ENCODE assay signal across 17 mouse cellular contexts in the genomic region with DNA sequence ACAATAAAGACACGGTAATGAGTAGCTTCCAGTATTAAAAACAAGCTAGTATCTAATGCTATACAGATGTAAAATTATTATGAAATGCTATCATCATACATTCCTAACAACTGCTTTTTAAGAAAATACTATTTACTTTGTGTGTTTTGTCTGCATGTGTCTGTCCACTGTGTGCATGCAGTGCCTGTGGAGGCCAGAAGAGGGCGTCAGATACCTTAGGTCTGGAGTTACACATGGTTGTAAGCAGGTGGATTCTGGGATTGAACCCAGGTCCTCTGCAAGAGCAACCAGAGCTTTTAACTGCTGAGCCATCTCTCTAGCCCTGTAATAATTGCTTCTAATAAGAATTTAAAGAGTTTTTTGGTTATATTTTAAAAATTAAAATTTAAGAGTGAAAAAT. TPM values are rescaled to one million over a fixed set of nuclear protein-coding genes. Genes with fewer than 3 reads are reported as not detected.
DNase-seq lines count a peak whose midpoint lies in the region; ATAC-seq and TF ChIP-seq lines count a peak whose summit lies in the region.
"Had no signal": no experiment of that assay in that cellular context is flagged by ENCODE, and none has a peak within 500 bp of the region (broad histone marks: within the 10 kb centered on the region; RNA-seq: fewer than 3 reads in every experiment).

No protein-coding gene starts in this region.

- no peaks in the 10 kb centered on the region for H3K9me3 ChIP-seq in liver, embryonic 11.5 days (ENCODE audit: control insufficient read depth, low read length)
- H3K9me3 ChIP-seq in ES-Bruce4 (replicated peaks; ENCODE audit: control insufficient read depth, insufficient read depth, low read length, poor library complexity, severe bottlenecking), result no peaks in the 10 kb centered on the region
- no peaks in the 10 kb centered on the region for H3K9me3 ChIP-seq in embryonic facial prominence, embryonic 10.5 days
- H3K9me3 ChIP-seq: midbrain, embryonic 13.5 days; neural tube, embryonic 13.5 days had no signal

- no peaks in the 10 kb centered on the region for H3K4me1 ChIP-seq in liver, adult 2 months (ENCODE audit: control insufficient read depth, insufficient read depth, low read length)
- H3K4me1 ChIP-seq in liver, embryonic 11.5 days (replicated peaks; ENCODE audit: control insufficient read depth, insufficient read depth, low read length), result no peaks in the 10 kb centered on the region
- no peaks in the 10 kb centered on the region for H3K4me1 ChIP-seq in ES-Bruce4 (ENCODE audit: control insufficient read depth, insufficient read depth, low read length)
- H3K4me1 ChIP-seq in embryonic facial prominence, embryonic 10.5 days, result no peaks in the 10 kb centered on the region
- H3K4me1 ChIP-seq: midbrain, embryonic 13.5 days; neural tube, embryonic 13.5 days had no signal

- peak; percentile 31 for TF ChIP-seq CTCF in gastrocnemius, adult 2 months (IDR thresholded peaks at IDR 0.05)
- TF ChIP-seq CTCF in liver, adult 2 months (IDR thresholded peaks at IDR 0.05; ENCODE audit: low read depth, low read length), result peak; percentile 20; the same call in 1 of the 2 replicates
- peak; percentile 61 for TF ChIP-seq CTCF in ES-Bruce4 (IDR thresholded peaks at IDR 0.05; ENCODE audit: low read depth, low read length)

- WGBS in liver, adult 2 months, result 80% methylated on average over 2 of the region's 2 CpGs
- WGBS in liver, embryonic 11.5 days, result 56% methylated on average over 2 of the region's 2 CpGs
- 62% methylated on average over 2 of the region's 2 CpGs for WGBS in embryonic facial prominence, embryonic 10.5 days

- no peak for TF ChIP-seq EP300 in ES-Bruce4 (IDR thresholded peaks at IDR 0.05; ENCODE audit: insufficient read depth, low read depth, low read length)

- no peaks in the 10 kb centered on the region for H3K27me3 ChIP-seq in liver, adult 2 months (ENCODE audit: control insufficient read depth, insufficient read depth, low read length)
- no peaks in the 10 kb centered on the region for H3K27me3 ChIP-seq in liver, embryonic 11.5 days (replicated peaks; ENCODE audit: control insufficient read depth, insufficient read depth, low read length)
- H3K27me3 ChIP-seq in ES-Bruce4 (ENCODE audit: control insufficient read depth, insufficient read depth, low read length, poor library complexity, severe bottlenecking), result no peaks in the 10 kb centered on the region
- no peaks in the 10 kb centered on the region for H3K27me3 ChIP-seq in embryonic facial prominence, embryonic 10.5 days (replicated peaks; ENCODE audit: low read depth, poor library complexity, severe bottlenecking)
- H3K27me3 ChIP-seq: midbrain, embryonic 13.5 days; neural tube, embryonic 13.5 days had no signal

- H3K79me2 ChIP-seq in liver, adult 2 months (ENCODE audit: control insufficient read depth, insufficient read depth, low read length), result no peaks in the 10 kb centered on the region

- H3K9ac ChIP-seq in liver, adult 2 months (ENCODE audit: low read depth, low read length), result no peak overlapping the region
- no peak overlapping the region for H3K9ac ChIP-seq in liver, embryonic 11.5 days (ENCODE audit: low read depth, low read length)
- H3K9ac ChIP-seq in ES-Bruce4 (ENCODE audit: low read depth, poor library complexity, severe bottlenecking), result no peak overlapping the region
- H3K9ac ChIP-seq: midbrain, embryonic 13.5 days; neural tube, embryonic 13.5 days had no signal

- no peaks in the 10 kb centered on the region for H3K36me3 ChIP-seq in liver, adult 2 months (ENCODE audit: control insufficient read depth, insufficient read depth, low read length)
- no peaks in the 10 kb centered on the region for H3K36me3 ChIP-seq in liver, embryonic 11.5 days (ENCODE audit: control insufficient read depth, insufficient read depth, low read length)
- H3K36me3 ChIP-seq in ES-Bruce4 (ENCODE audit: control insufficient read depth, insufficient read depth, low read length, poor library complexity, severe bottlenecking), result no peaks in the 10 kb centered on the region
- H3K36me3 ChIP-seq in embryonic facial prominence, embryonic 10.5 days (replicated peaks), result no peaks in the 10 kb centered on the region
- H3K36me3 ChIP-seq: midbrain, embryonic 13.5 days; neural tube, embryonic 13.5 days had no signal

- no peak overlapping the region for H3K4me3 ChIP-seq in gastrocnemius, adult 2 months
- H3K4me3 ChIP-seq in liver, adult 2 months (ENCODE audit: insufficient read depth, low read depth, low read length), result no peak overlapping the region
- H3K4me3 ChIP-seq in liver, embryonic 11.5 days (ENCODE audit: low read depth, low read length), result no peak overlapping the region
- H3K4me3 ChIP-seq in ES-Bruce4 (ENCODE audit: low read depth, low read length), result no peak overlapping the region
- H3K4me3 ChIP-seq in embryonic facial prominence, embryonic 10.5 days, result no peak overlapping the region
- H3K4me3 ChIP-seq: erythroblast, embryonic 14.5 days; midbrain, embryonic 13.5 days; neural tube, embryonic 13.5 days had no signal

- no peak for TF ChIP-seq POLR2A in liver, adult 2 months (IDR thresholded peaks at IDR 0.05; ENCODE audit: extremely low read depth, insufficient read depth, low read length)
- TF ChIP-seq POLR2A in ES-Bruce4 (IDR thresholded peaks at IDR 0.05; ENCODE audit: insufficient read depth, low read length), result no peak

- no peak overlapping the region for H3K4me2 ChIP-seq in liver, embryonic 11.5 days
- H3K4me2 ChIP-seq: midbrain, embryonic 13.5 days; neural tube, embryonic 13.5 days had no signal

- no peak for ATAC-seq in liver, embryonic 11.5 days (replicated peaks; ENCODE audit: low FRiP score)
- ATAC-seq: hindbrain, embryonic 16.5 days; midbrain, embryonic 13.5 days had no signal

- intact Hi-C loops in gastrocnemius, adult 2 months (cut with DNase I), result no loop called here
- intact Hi-C loops in gastrocnemius, postnatal 36 days (cut with DNase I), result no loop called here

- DNase-seq in gastrocnemius, adult 2 months, result no peak
- DNase-seq in gastrocnemius, postnatal 36 days, result no peak
- DNase-seq in liver, adult 2 months (ENCODE audit: extremely low read depth, low read depth, low spot score), result no peak
- no peak for DNase-seq in liver, embryonic 11.5 days (ENCODE audit: low spot score)
- peak; percentile 20 for DNase-seq in embryonic facial prominence, embryonic 10.5 days (ENCODE audit: low spot score)
- DNase-seq in retina, embryonic 14.5 days (ENCODE audit: low spot score), result no peak
- no peak for DNase-seq in ovary, postnatal 36 days (ENCODE audit: low spot score)
- DNase-seq: adrenal gland, postnatal 10 days; cerebellum, adult 2 months; left cerebral cortex, postnatal 4 days; lung, postnatal 10 days; right cerebral cortex, postnatal 4 days had no signal

- no peak overlapping the region for H3K27ac ChIP-seq in gastrocnemius, adult 2 months
- H3K27ac ChIP-seq in liver, adult 2 months (replicated peaks; ENCODE audit: insufficient read depth, low read depth, low read length), result no peak overlapping the region
- no peak overlapping the region for H3K27ac ChIP-seq in liver, embryonic 11.5 days (ENCODE audit: low read depth, low read length)
- H3K27ac ChIP-seq in ES-Bruce4 (ENCODE audit: insufficient read depth, low read length), result no peak overlapping the region
- no peak overlapping the region for H3K27ac ChIP-seq in embryonic facial prominence, embryonic 10.5 days (replicated peaks)
- H3K27ac ChIP-seq: midbrain, embryonic 13.5 days; neural tube, embryonic 13.5 days had no signal

RNA-seq across cellular contexts. Expression of a gene that starts 27.5 kb away (rescaled TPM):
- 1 to 10 TPM; 7.9 to 8.1 TPM for total RNA-seq in gastrocnemius, adult 2 months (2021)
- total RNA-seq in gastrocnemius, postnatal 36 days (2021), result 1 to 10 TPM; 7.7 to 8.6 TPM
- 4.2 and 6.1 TPM in 2 replicates for total RNA-seq in liver, adult 2 months (2014; rRNA removed)
- polyA plus RNA-seq in liver, adult 2 months (2012; rRNA removed), result 0.65 and 1.8 TPM in 2 replicates
- polyA plus RNA-seq in liver, embryonic 11.5 days (2014; fragmentation: Nextera tagmentation; extraction: Ambion mirVana), result 9.9 and 11.7 TPM in 2 replicates
- 10.3 and 12.7 TPM in 2 replicates for polyA plus RNA-seq in ES-Bruce4 (2011; ENCODE audit: insufficient read depth, insufficient read length, low read depth, missing spikeins)
- 16.2 and 17.5 TPM in 2 replicates for polyA plus RNA-seq in embryonic facial prominence, embryonic 10.5 days (2016; fragmentation: Nextera tagmentation; extraction: Ambion mirVana)

RNA-seq across cellular contexts. Expression of a gene that starts 49.2 kb away (rescaled TPM):
- total RNA-seq in gastrocnemius, adult 2 months (2021), result 1 to 10 TPM; 3.4 to 4.0 TPM
- 1 to 10 TPM; 2.7 to 3.3 TPM for total RNA-seq in gastrocnemius, postnatal 36 days (2021)
- total RNA-seq in liver, adult 2 months (2014; rRNA removed), result 0.46 and 0.87 TPM in 2 replicates
- 0.21 and 0.27 TPM in 2 replicates for polyA plus RNA-seq in liver, adult 2 months (2012; rRNA removed)
- 1.1 and 1.4 TPM in 2 replicates for polyA plus RNA-seq in liver, embryonic 11.5 days (2014; fragmentation: Nextera tagmentation; extraction: Ambion mirVana)
- polyA plus RNA-seq in ES-Bruce4 (2011; ENCODE audit: insufficient read depth, insufficient read length, low read depth, missing spikeins), result not detected in 2 replicates
- polyA plus RNA-seq in embryonic facial prominence, embryonic 10.5 days (2016; fragmentation: Nextera tagmentation; extraction: Ambion mirVana), result 2.7 and 3.5 TPM in 2 replicates
- polyA plus RNA-seq: erythroblast, embryonic 14.5 days had no signal
